In the genomic region with DNA sequence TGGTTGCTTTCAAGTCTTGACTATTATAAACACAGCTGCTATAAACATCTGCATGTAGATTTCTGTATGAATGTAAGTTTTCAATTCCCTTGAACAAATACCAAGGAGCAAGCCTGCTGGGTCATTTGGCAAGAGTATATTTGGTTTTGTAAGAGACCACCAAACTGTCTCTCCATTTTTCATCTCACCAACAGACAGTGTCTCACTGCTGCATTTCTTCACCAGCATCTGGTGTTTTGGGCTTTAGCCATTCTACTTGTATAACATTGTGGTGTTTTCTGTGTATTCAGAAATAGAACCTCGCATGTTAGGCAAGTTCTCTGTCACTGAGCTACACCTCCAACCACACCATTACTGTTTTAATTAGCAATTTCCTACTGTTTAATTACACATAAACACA, we compare ENCODE assay signal across 9 mouse cellular contexts. TPM values are rescaled to one million over a fixed set of nuclear protein-coding genes. Genes with fewer than 3 reads are reported as not detected.
"Had no signal": no experiment of that assay in that cellular context is flagged by ENCODE, and none has a peak within 500 bp of the region (broad histone marks: within the 10 kb centered on the region; RNA-seq: fewer than 3 reads in every experiment).

No protein-coding gene starts in this region.

- H3K36me3 ChIP-seq: kidney, embryonic 15.5 days; limb, embryonic 13.5 days; midbrain, embryonic 12.5 days had no signal

- H3K9ac ChIP-seq: kidney, embryonic 15.5 days; limb, embryonic 13.5 days; liver, embryonic 14.5 days; midbrain, embryonic 12.5 days had no signal

- H3K4me2 ChIP-seq: kidney, embryonic 15.5 days; limb, embryonic 13.5 days; midbrain, embryonic 12.5 days had no signal

- H3K4me3 ChIP-seq: kidney, embryonic 15.5 days; limb, embryonic 13.5 days; midbrain, embryonic 12.5 days had no signal

- H3K27ac ChIP-seq: kidney, embryonic 15.5 days; limb, embryonic 13.5 days; liver, embryonic 14.5 days; midbrain, embryonic 12.5 days had no signal

- DNase-seq: left cerebral cortex, postnatal 4 days; lung, adult 18-20 months; right cerebral cortex, postnatal 14 days; thymus, postnatal 4 days had no signal

- H3K9me3 ChIP-seq: kidney, embryonic 15.5 days; limb, embryonic 13.5 days; midbrain, embryonic 12.5 days had no signal

- H3K27me3 ChIP-seq: kidney, embryonic 15.5 days; limb, embryonic 13.5 days; midbrain, embryonic 12.5 days had no signal

RNA-seq across cellular contexts. Expression of a gene that starts 46.6 kb away (rescaled TPM):
- total RNA-seq: megakaryocyte-erythroid progenitor cell, adult 5-6 weeks had no signal
